Mouse (Mus musculus) NIH3T3 (cell line): ENCODE results near the gene Men1.

Source experiments
- DNase-seq: peaks from one replicate; pipeline ENCODE4 v3.0.0-alpha.2; 2012; ENCODE audit warnings: low read depth

The Men1 gene

DNA sequence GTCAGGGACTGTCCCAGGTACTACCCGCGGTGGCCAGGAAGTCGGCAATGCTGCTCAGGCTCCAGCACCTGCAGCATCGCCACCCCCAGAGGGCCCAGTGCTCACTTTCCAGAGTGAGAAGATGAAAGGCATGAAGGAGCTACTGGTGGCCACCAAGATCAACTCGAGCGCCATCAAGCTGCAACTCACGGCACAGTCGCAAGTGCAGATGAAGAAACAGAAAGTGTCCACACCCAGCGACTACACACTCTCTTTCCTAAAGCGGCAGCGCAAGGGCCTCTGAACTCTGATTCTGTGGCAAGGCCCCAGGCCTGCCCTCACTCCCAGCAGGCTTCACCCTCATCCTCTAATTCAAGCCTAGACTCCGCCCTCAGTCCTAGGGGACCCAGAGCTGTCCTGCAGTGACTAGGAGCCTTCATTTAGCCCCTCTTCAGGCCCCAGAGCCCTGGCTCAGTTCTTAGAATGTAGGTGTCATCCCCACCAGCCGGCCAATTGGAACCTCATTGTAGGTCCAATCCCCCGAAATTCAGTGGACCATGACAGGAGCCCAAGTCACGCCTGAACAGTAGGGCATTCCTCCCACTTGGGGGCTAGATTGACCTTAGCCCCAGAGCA lies 5.2 kb downstream of the Men1 start:
- DNase-seq: no peak

DNA sequence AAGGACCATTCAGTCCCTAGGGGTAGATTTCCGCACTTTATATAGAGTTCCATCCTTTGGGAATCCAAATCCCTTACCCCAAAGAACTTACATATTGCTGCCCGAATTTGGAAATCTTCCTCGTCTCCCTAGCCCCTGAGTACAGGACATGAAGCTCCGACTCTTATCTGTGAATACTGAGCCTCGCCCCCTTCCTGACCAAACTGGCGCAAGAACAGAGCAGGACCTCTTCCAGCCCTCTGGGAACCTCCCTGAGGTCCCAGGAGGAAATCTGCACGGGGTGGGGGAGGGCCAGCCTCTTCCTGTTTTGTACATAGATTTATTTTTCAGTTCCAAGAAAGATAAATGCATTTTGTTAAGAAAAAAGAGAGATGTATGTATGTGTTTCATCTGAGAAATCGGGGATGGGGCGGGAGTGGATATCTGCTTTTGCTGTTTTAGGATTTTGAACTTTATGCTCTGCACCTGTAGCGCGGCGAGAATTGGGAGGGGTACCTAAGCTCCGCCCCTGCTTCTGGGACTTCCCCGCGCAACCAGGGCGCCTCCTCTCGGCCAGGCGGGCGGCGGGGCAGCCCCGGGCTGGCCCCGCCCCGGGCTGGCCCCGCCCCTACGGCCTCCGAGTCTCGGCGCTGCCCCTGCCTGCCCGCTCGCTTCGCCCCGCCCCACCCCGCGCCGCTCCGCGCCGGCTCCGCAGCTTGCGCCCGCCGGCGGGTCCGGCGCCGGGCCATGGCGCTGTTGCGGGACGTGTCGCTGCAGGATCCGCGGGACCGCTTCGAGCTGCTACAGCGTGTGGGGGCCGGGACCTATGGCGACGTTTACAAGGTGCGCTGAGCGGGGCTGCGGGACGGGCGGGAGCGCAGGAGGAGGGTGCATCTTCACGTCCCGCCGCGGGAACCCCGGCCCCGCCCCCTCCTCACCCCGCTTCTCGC lies 6.0 kb downstream of the Men1 start, which contains the start of gene Map4k2:
Map4k2 (plus strand) TSS at position 612 of the 929 bp plus-strand sequence.
- DNase-seq: peak; percentile 93

DNA sequence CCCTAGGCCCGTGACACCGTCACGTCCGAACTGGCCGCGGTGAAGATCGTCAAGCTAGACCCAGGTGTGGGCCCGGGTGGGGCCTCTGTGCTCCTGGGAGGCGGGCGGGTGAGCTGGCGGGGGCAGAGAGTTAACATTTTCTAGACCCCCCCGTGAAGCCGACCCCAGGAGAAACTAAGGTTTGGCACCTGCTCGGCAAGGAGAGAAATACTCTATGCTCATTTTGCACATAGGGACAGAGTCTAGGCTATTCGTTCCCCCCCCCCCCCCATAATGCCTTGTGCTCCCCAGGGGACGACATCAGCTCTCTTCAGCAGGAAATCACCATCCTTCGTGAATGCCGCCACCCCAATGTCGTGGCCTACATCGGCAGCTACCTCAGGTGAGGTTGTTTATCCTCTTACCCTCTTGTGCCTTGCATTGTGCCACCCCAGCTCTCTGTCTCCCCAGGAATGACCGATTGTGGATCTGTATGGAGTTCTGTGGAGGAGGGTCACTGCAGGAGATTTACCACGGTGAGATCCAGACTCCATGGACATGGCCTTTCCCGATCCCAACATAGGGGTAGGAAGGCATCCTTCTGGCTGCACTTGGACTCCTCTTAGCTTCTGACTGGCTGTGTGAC lies 6.8 kb downstream of the Men1 start:
- DNase-seq: no peak

DNA sequence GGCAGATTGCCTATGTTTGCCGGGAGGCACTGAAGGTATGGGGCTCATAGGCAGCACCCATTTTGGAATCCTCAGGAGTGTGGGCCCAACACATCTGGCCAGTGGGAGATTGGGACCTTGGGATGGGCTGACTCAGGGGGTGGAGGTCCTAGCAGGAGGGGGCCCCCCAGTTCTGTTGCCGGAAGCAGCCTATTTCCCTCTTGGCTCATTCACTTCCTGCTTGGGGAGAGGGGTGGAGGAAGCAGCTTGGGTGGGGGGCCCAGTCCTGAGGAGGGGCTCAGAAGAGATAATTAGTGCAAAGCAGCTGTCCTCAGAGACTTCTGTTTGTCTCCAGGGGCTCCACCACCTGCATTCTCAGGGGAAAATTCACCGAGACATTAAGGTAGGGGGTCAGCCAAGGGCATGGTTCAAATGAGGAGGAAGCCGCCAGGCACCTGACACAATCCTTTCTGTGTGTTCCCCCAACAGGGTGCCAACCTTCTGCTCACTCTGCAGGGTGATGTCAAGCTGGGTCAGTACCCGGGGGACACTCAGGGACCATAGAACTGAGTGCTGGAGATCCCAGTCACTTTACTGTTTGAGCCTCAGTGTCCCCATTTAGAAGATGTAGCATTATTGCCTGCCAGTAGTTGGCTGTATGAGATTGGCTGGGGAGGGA lies 7.6 kb downstream of the Men1 start:
- DNase-seq: no peak

DNA sequence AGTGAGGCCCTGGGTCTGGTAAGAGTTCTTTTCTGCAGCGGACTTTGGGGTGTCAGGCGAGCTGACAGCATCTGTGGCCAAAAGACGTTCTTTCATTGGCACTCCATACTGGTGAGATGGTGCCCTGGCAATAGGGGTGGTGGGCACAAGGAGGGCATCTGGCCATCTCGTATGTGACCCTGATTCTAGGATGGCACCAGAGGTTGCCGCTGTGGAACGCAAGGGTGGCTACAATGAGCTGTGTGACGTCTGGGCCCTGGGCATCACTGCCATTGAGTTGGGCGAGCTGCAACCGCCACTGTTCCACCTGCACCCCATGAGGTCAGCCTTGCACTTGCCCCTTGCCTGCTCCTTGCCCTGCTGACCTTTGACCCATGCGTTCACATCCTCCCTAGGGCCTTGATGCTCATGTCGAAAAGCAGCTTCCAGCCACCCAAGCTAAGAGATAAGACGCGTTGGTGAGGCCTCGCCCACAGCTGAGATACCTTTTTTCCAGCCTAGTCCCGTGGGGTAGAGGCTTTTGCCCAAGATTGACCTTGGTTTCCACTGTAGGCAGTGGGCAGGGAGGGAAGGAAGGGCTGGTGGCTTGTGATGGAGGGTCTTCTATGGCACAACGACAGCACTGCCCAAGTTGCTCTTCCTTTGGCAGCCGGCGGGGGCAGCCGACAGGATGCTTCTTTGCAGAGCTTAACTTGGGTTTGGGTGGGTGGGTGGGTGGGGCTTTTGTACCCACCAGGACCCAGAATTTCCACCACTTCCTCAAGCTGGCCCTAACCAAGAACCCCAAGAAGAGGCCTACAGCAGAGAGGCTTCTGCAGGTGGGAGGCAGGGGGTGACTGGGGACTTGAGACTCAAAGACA lies 8.5 kb downstream of the Men1 start:
- DNase-seq: no peak

DNA sequence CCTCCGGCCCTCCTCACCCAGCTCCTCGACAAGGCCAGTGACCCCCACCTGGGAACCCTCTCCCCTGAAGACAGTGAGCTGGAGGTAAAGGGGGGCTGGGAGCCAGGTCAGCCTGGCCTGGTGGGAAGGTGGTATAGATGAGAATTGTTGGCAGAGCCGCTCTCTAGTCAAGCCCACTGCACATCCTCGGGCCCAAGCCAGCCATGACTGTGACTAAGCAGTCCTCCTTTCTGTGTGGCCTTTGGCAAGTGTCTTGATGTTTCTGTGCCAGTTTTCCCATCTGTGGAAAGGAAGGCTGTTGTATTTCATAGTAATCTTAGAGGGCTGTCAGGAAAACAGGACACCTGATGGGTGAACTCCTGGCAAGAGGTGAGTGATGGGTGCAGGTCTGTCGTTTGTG lies 9.2 kb downstream of the Men1 start:
- DNase-seq: no peak

DNA sequence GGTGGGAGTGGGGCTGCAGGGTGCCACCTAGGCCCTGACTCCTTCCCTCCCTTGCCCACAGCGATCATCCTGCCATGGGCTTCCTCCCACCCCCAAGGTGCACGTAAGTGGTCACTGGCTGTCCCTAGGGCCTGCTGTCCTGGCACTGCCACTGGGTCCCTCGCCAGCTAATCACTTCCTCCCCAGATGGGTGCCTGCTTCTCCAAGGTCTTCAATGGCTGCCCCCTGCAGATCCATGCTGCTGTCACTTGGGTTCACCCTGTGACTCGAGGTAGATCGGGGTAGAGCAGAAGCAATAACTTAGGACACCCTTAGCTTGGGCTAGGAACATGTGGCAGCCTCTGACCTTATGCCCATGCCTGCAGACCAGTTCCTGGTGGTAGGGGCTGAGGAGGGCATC lies 11.2 kb downstream of the Men1 start:
- DNase-seq: no peak

DNA sequence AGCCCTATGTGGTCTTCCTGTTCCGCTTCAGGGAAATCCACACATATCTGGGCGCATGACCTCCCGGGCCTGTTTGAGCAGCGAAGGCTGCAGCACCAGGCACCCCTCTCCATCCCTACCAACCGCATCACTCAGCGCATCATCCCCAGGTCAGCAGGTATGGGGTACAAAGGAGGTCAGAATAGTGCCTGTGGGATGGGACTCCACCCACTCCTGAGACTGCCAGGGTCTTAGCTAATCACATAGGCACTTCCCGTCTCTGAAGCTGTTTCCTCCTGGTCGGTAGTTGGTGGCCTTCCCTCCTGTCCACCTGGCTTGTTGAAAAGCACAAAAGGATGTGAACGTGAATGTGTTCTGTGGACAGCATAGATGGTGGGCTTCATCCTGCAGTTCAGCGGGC lies 11.9 kb downstream of the Men1 start:
- no peak for DNase-seq

DNA sequence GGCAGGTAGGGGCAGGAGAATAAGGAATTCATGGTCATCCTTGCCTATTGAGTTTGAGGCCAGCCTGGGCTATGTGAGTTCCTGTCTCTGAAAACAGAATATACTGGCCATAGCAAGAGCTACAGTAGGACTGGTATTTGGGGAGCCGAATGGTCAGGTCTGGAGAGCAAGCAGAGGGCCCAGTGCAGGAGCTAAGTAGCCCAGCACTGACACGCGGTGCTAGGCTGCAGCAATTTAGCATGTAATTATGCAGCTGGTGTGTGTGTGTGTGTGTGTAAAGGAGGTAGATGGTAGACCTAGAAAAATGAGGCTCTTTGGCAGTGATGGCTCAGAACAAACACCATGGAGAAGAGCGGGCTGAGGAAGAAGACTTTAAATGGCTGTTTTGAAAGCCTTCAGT lies 12.8 kb downstream of the Men1 start:
- DNase-seq: no peak

DNA sequence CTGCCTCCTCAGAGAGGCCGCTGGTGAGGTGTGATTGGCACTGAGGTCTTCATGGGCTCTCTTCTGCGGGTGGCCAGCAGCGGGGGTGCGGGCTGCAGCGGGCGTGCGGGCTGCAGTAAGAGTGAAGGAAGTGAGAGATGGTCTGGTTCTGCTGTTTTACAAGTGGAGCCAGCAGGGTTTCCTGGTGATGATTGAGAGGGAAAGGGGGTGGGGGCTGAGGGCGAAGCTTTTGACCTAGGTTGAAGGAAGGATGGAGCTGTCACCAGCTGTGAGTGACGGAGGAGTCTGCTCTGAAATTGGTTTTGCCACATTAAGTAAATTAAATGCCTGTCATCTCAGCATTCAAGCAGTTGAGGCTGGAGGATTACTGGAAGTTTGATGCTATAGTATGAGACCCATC lies 13.9 kb downstream of the Men1 start:
- DNase-seq: no peak

DNA sequence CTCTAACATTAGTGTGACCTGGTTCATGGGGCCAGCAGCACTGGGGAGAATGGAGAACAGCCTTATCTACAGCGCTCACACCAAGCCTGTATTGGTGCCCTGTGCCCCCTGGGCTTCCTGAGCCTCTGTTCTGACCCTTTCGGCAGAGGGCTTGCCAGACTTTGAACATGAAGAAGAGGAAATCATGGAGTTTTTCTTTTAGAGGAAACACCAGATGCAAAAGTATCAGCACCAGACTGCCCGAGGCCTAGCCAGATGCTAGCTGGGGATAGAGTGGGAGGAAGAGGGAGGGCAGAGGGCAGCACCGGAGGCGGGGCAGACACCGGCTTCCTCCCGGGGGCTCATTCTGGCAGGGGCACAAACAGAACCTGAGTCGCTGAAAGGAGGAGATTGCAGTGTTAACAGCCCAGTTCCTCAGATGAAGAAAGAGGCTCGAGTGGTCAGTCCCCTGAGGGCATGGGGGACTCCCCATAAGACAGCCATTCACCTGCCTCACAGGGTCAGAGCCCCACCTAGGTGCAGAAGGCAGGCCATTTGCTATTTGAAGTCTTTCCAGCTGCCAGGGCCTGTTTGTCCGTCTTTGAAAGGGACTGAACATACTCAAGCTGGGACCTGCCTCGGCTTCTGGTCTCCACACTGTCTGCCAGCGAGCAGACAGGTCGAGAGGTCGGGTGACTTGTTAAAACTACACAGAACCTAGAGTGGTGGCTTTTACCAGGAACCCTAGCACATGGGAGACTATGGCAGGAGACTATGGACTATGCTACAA lies 14.6 kb downstream of the Men1 start:
- peak; percentile 32 for DNase-seq

DNA sequence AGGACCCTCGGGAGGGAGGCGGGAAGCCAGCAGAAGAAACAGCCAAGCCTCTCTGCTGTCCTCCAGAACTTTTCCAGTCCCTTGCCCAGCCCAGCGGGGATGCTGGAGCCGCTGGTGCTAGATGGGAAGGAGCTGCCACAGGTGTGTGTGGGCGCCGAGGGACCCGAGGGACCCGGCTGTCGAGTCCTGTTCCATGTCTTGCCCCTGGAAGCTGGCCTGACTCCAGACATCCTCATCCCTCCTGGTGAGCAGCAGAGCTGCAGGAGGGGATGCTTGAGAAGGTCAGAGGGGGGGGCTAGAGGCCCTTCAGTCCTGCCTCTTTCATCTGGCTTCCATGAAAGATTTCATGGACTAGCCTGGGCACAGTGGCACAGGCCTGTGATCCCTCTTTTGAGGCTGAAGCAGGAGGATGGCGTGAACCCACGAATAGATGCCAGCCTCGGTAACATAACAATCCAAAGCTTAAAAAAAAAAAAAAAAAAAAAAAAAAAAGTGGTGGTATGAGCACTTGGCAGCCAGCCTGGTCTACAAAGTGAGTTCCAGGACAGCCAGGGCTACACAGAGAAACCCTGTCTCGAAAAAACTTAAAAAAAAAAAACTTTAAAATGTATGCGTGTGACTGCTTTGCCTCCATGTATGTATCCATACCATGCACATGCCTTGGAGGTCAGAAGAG lies 16.8 kb downstream of the Men1 start:
- DNase-seq: peak; percentile 47

DNA sequence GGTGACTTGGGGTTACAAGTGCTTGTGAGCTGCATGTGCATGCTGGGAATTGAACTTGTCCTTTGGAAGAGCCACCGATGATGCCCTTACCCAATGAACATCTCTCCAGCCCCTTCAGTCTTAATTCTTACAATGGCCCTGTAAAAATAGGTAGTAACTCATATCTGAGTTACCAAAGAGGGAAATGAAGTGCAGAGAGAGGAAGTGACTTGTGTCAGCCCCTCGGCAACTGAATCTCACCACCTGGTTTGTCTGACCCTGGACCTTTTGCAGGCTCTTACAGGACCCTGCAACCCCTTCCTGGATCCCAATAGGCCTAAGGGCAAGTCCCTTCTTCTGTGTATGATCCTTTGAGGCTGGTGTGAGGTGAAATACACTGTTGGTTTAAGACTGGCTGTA lies 17.3 kb downstream of the Men1 start:
- no peak for DNase-seq

DNA sequence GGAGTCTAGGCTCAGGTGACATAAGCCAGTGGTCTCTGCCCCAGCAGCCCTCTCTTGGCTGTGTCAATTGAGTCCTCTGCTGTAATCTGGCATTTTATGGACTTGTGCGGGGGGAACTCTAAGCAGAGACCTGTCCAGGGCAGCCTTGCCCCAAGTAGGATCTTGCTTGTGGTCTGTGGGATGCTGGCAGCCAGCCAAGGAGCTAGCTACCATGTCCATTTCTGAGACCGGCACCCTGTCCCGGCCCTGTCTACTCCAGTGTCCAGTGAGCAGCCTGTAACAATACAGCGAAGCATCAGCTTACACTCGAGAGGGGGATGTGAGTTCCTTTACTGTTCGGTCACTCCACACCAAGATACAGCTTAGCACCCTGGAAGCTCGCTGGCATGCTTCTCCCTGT lies 19.3 kb downstream of the Men1 start:
- no peak for DNase-seq

DNA sequence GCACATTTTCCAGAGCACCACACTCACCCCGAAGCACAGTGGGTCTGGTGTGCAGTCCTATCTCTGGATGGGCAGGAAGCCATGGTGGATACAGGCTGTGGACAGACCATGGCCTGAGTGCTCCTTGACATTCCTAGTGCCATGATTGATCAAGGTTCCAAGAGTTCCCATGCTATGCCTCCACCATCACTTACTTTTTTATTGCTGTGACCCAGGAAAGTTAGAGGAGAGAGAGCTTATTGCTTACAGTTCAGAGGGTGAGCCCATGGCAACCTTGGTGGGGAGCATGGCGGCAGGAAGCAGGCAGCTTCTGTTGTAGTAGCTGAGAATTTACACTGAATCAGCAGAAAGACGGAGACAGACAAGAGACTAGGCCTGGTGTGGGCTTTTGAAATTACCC lies 26.5 kb downstream of the Men1 start:
- no peak for DNase-seq

DNA sequence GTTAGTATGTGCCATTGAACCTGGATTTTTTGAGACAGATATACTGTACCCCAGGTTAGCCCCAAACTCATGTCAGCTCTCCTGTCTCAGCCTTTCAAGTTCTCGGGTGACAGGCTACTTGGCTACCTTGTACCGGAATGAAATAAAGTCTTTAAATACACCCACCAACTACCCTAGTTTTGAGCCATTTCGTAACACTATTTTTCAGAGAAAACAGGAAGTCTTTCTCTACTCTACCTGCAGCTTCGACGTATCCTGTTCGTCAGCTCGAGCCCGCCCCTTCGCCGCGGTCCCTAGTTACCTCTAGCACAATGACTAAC lies 28.3 kb downstream of the Men1 start:
- no peak for DNase-seq

DNA sequence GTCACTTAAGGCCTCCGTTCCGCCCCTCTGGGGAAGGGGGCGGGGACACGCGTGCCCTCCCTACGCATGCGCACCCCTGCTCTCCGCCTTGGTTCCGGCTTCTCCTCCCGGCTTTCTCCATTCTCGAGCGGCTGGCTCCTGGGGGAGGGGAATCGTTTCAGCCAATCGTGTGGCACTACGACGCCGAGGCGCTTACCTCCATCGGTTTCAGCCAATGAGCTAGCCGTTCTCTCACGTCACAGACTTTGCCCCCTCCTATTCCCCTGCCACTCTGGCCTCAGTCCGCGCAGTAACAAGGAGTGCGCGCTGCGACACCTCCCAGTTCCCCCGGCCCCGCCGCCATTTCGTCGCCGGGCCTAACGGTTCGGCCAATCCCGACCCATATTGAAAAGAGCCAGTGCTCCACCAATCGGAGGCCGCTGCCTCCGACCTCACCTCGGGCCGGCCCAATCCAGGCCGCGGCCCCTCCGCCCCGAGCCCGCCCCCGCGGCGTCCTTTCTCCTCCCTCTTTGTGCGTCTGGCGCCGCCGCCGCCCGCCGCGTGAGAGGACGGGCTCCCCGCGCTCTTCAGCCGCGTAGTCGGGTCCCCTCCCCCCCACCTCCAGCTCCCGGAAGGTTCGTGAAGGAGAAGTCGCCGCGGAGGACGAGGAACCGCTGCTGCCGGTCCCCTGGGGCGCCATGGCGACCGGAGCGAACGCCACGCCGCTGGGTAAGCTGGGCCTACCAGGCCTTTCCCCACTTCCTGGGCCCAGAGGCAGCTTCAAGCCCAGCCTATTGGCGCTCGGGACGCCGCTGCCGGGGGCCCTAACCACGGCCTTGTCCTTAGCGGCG lies 28.8 kb downstream of the Men1 start, which contains the start of gene Sf1:
Sf1 (plus strand) TSS at position 280 of the 830 bp plus-strand sequence.
- peak; percentile 100 for DNase-seq

DNA sequence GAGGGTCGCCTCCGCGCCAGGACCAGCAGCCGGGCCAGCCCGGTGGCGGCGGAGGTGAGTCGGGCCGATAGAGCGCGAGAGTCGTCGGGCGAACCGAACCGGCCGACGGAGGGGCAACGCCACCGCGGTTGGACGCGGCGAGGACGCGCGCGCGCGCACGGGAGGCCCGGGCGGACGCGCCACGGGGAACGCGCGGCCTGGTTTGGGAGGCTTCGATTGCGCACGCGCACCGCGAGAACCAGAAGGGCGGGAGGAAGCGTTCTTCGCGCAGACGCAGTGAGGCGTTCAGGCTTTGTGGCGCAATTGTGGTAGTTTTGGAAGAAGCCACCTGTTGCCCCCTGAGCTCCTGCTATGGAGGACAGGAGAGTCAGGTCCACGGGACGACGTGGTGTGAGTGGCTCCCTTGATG lies 29.5 kb downstream of the Men1 start:
- peak; percentile 98 for DNase-seq

DNA sequence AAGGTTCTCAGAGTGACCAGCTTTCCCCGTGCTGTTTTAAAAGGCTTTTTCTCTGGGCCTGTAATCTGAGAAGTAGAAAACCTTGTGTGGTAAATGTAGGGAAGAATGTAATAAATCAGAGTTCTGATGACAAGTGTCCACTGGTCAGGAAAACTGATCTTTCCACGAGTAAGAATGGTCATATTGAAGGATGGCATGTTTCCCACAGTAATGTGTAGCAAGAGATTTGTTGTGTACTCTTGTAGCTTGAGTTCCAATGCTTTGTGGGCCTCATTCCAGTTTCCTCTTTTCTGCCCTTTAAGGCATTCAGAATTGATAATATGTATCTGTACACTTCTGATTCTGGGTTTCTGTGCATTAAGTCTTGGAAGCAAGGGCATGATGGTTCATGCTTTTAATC lies 30.1 kb downstream of the Men1 start:
- DNase-seq: peak; percentile 62
